Mouse (Mus musculus): ENCODE data around the gene Hps5.

GRCm38 (mm10) chr7:46767371-46767770 lies 28.5 kb downstream of the Hps5 start:
- no peak for TF ChIP-seq POLR2A (IDR thresholded peaks at IDR 0.05; ENCODE audit: borderline replicate concordance, low read depth, low read length)
- no peak for TF ChIP-seq CTCF (IDR thresholded peaks at IDR 0.05; ENCODE audit: low read depth, low read length)
